Mouse (Mus musculus) kidney, adult 11 months (tissue): Measurements from ENCODE around the gene Fam213b.

Source experiments
- DNase-seq: peaks from one replicate; pipeline ENCODE4 v3.0.0; 2022

Fam213b gene

DNA sequence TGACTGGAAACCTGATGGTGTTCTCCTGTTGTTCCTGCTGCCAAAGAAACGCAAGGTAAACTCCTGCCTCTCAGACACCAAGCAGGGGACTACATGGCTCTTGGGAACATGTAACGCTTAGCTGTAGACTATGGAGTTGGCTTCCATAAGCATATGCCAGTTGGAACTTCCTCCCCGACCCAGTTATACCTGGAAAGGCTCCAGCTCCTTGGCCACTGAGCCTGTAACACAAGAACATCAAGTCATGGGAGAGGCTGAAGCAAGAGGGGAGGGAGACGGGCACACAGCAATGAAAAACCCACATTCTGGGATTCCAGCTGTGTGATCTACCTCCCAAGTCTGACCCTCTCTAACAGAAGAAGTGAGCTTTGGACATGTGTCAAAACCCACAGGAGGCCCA, 23.4 kb upstream of the Fam213b start:
- DNase-seq = no peak

- DNase-seq = no peak
Measured at GRCm38 (mm10) chr4:154916662-154917061, 17.7 kb upstream of the Fam213b start.

- no peak for DNase-seq
Measured at GRCm38 (mm10) chr4:154915286-154915685, 16.4 kb upstream of the Fam213b start.

GRCm38 (mm10) chr4:154914707-154915106, 15.8 kb upstream of the Fam213b start:
- peak; percentile 71 for DNase-seq

GRCm38 (mm10) chr4:154914252-154914651, 15.3 kb upstream of the Fam213b start:
- DNase-seq = no peak

DNA sequence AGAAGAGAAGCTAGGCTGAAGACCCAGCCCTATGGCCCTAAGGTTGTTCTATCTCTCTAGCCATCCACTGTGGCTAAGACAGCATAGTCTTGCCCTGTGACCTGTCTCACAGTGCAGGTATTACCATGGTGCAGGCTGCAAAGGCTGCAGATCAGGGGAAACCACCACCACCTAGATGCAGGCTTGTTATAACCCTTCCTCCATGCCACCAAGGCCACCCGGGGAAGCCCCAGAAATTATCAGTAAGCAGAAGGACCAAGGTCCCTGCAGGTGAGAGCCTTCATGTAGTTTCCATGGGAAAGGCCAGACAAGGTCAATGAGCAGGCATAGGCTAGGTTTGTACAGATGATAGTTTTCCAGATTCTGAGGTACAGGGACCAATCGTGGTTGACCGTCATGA, 14.9 kb upstream of the Fam213b start:
- no peak for DNase-seq

DNA sequence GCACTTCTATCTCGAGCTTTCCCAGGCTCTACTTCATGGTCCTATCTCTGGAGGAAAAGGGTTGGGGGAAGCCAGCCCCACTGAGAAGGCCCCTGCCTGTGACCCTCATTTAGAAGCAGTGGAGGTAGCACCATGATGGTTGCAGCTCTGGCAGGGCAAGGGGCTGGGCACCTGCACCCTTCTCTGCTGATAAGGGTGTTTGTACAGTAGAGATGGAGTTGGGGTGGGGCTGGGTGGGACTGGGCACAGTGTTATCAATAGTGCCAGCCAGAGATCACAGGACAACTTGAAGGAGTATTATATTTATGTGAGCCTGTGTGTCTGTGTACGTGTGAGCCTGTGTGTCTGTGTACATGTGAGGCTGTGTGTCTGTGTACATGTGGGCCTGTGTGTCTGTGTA, 12.7 kb upstream of the Fam213b start:
- DNase-seq = no peak

- DNase-seq = no peak
Measured at GRCm38 (mm10) chr4:154910606-154911522, 11.9 kb upstream of the Fam213b start.

- no peak for DNase-seq
Measured at GRCm38 (mm10) chr4:154908490-154908889, 9.6 kb upstream of the Fam213b start.

DNA sequence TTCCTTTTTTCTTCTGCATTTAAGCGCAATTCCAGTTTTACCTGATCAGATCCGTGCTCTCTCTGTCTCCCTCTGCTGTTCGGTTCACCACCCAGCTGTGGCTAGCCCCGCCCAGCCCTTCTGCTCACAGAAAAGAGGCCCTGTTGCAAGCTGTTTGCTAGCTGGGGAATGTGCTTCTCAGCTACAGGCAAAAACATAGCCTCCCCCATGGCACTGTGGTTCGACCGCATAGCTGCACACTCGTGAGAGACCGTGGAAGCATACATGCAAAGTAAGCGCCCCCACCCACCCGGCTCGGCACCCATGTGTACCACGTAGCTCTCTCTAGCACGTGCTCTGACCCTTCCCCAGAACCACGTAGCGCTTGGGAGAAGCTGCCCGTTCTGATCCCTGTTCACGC, 8.9 kb upstream of the Fam213b start:
- DNase-seq = peak; percentile 57

DNA sequence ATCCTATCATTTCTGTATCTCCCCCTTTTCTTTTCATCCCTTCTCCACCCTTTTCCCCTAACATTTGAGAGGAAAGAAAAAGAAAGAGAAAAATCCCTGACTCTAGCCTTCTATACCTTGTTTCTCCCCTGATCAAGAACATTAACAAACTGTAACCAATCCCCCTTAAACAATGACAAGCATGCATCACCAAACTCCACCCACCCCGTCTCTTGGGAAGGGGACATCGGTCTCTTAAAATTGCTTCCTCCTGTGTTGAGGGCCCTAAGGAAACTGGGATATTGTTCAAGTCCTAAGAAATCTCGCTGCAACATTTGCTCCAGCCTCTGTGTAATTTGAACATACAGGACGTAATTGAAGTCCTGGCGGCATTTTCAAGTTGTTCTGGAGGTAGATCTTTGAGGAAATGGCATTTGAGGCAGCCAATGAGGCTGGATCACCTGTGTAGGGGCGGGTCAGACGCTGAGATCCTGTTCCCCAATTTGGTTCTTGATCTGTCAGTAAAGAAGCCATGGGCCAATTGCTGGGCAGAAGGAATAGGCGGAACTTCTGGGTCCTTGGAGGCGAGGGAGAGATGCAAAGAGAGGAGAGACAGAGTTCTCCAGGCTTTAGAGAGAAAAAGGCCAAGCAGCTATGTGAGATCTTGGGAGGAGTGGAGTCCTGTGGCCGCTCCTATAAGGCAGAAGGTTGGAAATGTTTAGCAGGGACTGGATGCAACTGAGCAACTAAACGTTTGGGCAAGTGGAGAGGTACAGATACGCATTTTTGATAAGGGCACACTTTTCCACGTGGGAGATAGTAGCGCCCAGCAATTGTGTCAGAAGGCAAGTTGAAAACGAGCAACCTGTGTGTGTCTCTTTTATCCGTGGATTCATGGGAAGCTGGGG, 5.5 kb upstream of the Fam213b start:
- DNase-seq = peak; percentile 90

DNA sequence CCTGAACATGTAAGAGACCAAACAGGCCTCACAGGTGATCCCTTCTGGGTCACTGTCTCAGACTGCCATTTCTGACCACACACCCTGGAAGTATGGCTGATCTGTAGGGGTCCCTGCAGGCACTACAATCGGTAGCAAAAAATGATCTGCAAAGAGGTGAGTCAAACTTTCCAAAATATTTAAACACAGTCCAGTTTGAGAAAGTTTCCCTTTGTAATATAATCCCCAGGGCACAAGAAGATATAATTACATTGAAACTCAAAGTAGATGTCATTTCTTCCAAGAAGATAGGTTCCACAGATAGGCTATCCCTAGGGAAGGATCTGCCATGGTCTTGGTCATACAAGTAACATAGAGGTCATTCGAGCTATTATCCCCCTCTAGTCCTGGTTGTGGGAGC, 3.4 kb upstream of the Fam213b start:
- DNase-seq = no peak

- peak; percentile 21 for DNase-seq
Measured at GRCm38 (mm10) chr4:154897676-154898465, 1.1 kb downstream of the Fam213b start.

GRCm38 (mm10) chr4:154895549-154895948, 3.4 kb downstream of the Fam213b start:
- DNase-seq = no peak

DNA sequence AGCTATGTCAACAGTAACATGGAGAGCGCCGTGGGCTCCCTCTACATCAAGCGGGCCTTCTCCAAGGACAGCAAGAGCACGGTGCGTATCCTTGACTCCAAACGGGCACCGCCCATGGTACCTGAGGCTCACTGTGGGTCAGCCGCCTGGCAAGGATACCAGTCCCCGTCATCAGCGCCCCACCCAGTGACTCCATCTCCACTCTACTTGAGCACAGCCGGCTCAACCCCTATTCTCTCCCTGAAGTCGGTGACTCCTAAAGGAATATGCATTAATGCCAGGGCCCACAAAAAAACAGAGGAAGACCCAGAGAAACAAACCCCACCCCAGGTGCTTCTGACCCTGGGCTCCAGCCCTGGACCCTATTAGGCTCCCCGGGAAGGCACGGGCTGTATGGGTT, 8.0 kb downstream of the Fam213b start:
- DNase-seq = no peak

GRCm38 (mm10) chr4:154887593-154888250, 11.2 kb downstream of the Fam213b start:
- no peak for DNase-seq

GRCm38 (mm10) chr4:154886876-154887592, 11.9 kb downstream of the Fam213b start:
- no peak for DNase-seq

GRCm38 (mm10) chr4:154885416-154885815, 13.5 kb downstream of the Fam213b start:
- no peak for DNase-seq

GRCm38 (mm10) chr4:154882014-154882659, 16.8 kb downstream of the Fam213b start:
- DNase-seq = no peak

DNA sequence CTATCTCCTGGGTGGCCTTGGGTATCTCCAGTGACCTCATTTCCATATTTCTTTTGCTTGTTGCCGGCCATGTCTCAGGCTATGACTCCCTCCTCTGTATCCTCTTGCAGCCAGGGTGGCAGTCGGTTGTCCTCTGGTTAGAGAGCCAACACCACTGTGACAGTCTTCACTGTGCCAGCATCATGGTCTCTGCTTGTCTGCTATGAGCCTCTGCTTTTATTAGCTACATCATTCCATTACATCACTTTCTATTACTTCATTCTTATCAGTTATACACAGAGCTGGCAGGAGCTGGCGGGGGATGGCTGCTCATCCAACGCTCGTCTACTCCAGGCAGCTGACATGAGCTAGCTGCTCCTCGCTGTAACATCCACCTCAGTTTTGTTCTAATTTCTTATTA, 18.2 kb downstream of the Fam213b start:
- no peak for DNase-seq
